Mouse (Mus musculus): ENCODE results near the gene Lsamp.

DNA sequence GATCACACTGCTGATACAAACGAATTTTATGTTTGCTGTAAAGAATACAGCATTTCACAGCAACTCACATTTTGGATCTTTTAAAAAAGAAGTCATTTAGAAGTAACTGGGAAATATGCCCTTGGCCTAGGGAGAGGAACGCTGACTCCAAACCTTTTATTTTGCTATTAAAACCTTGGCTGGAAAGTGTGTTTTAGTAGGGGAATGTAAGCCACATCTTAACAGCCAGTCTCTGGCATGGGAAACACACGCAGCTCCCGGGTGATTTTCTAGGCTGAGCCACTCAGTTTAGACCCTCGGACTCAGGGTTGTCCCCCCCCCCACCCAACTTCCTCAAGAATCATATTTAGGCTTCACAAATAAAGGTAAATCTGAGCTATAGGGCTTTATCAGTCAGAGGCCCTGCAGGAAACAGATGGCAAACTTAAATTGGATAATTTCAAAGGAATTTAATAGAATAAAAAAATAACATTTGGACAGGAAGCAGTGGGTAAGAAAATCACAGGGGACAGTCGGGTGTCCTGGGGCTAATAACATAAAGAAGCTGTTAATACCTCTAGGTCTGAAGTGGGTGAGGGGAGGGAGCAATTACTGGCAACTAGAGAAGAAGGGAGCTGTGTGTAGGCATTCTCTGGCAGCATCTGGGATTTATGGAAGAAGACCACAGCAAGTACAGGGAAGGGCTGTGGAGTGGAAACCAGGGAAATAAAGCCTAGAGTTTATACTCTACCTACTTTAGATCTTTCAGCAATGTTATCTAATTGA is 1933.1 kb downstream of the Lsamp start:
- no peak for TF ChIP-seq POLR2A (IDR thresholded peaks at IDR 0.05; ENCODE audit: insufficient read length, low read depth)
- TF ChIP-seq CEBPB (IDR thresholded peaks at IDR 0.05; ENCODE audit: insufficient read depth, poor library complexity, severe bottlenecking), result no peak
- no peak for TF ChIP-seq TCF12 (IDR thresholded peaks at IDR 0.05; ENCODE audit: insufficient read depth, poor library complexity, severe bottlenecking)
- TF ChIP-seq USF1 (IDR thresholded peaks at IDR 0.05; ENCODE audit: low read depth), result no peak
